Mouse (Mus musculus) small intestine, adult 2 months (tissue): ENCODE results near the gene Camta1. TPM values are rescaled to one million over a fixed set of nuclear protein-coding genes. Genes with fewer than 3 reads are reported as not detected.

Experiments used
- H3K27ac ChIP-seq: fragments of 200-500 bp; 2 replicates; pipeline ENCODE4 v1.5.1; 2012; ENCODE audit warnings: low read depth, low read length, control low read depth, inconsistent platforms; ENCODE audit not compliant: insufficient read depth
- H3K27me3 ChIP-seq: fragments of 200-500 bp; 2 replicates; pipeline ENCODE4 v1.6.1; 2012; ENCODE audit warnings: mild to moderate bottlenecking, moderate library complexity, low read length, inconsistent platforms; ENCODE audit not compliant: control insufficient read depth, insufficient read depth
- H3K36me3 ChIP-seq: fragments of 200-500 bp; 2 replicates; pipeline ENCODE4 v1.6.1; 2012; ENCODE audit warnings: mild to moderate bottlenecking, low read length, control low read depth, inconsistent platforms; ENCODE audit not compliant: control insufficient read depth, insufficient read depth
- H3K4me1 ChIP-seq: fragments of 200-500 bp; 2 replicates; pipeline ENCODE4 v1.6.1; 2012; ENCODE audit warnings: low read length, inconsistent platforms, mixed read lengths; ENCODE audit not compliant: control insufficient read depth, insufficient read depth, insufficient read length
- H3K4me3 ChIP-seq: fragments of 200-500 bp; 2 replicates; pipeline ENCODE4 v1.5.1; 2012; ENCODE audit warnings: low read depth, mild to moderate bottlenecking, control low read depth, inconsistent platforms, low read length, moderate library complexity
- CTCF ChIP-seq: fragments of 200-500 bp; IDR thresholded peaks from 2 replicates; pipeline ENCODE4 v1.5.1; 2012; ENCODE audit warnings: low read depth, mild to moderate bottlenecking, control low read depth, inconsistent platforms, low read length, moderate library complexity, mixed read lengths; ENCODE audit not compliant: insufficient replicate concordance, insufficient read length; ENCODE audit errors: extremely low read depth
- POLR2A ChIP-seq: fragments of 200-500 bp; IDR thresholded peaks from 2 replicates; pipeline ENCODE4 v1.6.1; 2012; ENCODE audit warnings: low read depth, mild to moderate bottlenecking, control low read depth, inconsistent platforms, low read length, moderate library complexity
- WGBS: fragments of 180-500 bp; shearing (Covaris S2); methylation state at CpG from one replicate; pipeline ENCODE4 v1.1.7; 2018; 5-methylcytosine and 5-hydroxymethylcytosine counted together
- polyA plus RNA-seq: library from polyadenylated mRNA; depleted of rRNA; stranded (reverse); fragments of >200 nt; gene quantifications from 2 replicates; pipeline ENCODE4 v1.2.3, GENCODE M21; 2012

The Camta1 gene
- polyA plus RNA-seq, 1 experiment: 2.2 TPM

- Histone ChIP-seq H3K27ac (no peak overlapping the region), H3K4me1 (peaks cover 3% of the 10 kb centered on the region; the same call in 1 of the 2 replicates), H3K4me3 (no peak overlapping the region), H3K27me3 (no peaks in the 10 kb centered on the region), H3K36me3 (peaks cover 41% of the 10 kb centered on the region)
- 48% methylated on average over 13 of the region's 13 CpGs for WGBS
- TF ChIP-seq CTCF (peak; percentile 96; the same call in 1 of the 2 replicates), POLR2A (0 out of 2 replicates have a peak, but pooled peaks have one; percentile 18)
These were observed 962.8 kb downstream of the Camta1 start for GRCm38 (mm10) chr4:150898716-150899365.

GRCm38 (mm10) chr4:150896896-150897624 lies 964.6 kb downstream of the Camta1 start:
- 94% methylated on average over 26 of the region's 26 CpGs for WGBS
- H3K27ac ChIP-seq: no peak overlapping the region
- H3K4me1 ChIP-seq: peaks cover 3% of the 10 kb centered on the region; the same call in 1 of the 2 replicates
- H3K27me3 ChIP-seq: no peaks in the 10 kb centered on the region
- H3K4me3 ChIP-seq: no peak overlapping the region
- H3K36me3 ChIP-seq: peaks cover 28% of the 10 kb centered on the region
- no peak for TF ChIP-seq POLR2A
- TF ChIP-seq CTCF: no peak

DNA sequence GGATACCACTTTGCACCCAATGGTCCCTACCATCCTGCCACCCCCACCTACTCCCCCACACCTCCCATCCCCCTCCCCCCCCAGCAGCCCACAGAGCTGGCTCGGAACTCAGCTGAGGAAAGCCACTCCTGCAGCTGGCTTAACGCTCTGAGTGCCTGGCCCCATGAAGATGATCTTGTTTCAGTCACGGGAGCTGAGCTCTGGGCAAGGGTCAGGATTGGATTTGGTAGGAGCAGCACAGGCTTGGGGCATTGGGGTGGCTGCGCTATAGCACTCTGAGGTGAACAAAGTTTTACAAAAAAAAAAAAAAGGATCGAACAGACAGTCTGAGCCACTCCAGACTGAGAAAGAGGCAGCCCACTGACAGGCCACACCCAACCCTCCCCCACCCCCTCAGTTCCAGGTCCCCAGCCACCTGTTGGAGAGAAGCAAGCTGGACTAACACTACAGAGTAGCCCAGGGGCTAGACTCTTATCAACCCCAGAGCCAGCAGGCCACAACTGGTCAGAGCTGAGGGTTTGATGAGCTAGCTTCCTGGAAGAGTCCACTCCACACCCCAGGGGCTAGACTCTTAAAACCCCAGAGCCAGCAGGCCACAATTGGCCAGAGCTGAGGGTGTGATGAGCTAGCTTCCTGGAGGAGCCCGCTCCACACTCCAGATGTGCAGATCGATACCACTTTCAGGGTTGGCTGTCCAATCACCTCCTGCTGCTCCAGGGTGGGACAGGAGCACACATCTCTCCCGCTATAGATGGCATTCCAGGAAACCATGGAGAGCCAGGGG lies 966.8 kb downstream of the Camta1 start:
- Histone ChIP-seq H3K36me3 (peaks cover 23% of the 10 kb centered on the region), H3K4me1 (peaks cover 3% of the 10 kb centered on the region; the same call in 1 of the 2 replicates), H3K4me3 (no peak overlapping the region), H3K27ac (no peak overlapping the region), H3K27me3 (no peaks in the 10 kb centered on the region)
- TF ChIP-seq CTCF (no peak), POLR2A (no peak)
- 55% methylated on average over 8 of the region's 8 CpGs for WGBS

- Histone ChIP-seq H3K27ac (no peak overlapping the region), H3K36me3 (no peaks in the 10 kb centered on the region), H3K4me1 (peaks cover 5% of the 10 kb centered on the region), H3K4me3 (no peak overlapping the region), H3K27me3 (no peaks in the 10 kb centered on the region)
- 36% methylated on average over 5 of the region's 5 CpGs for WGBS
- no peak for TF ChIP-seq CTCF
- TF ChIP-seq POLR2A: no peak
These were observed 970.4 kb downstream of the Camta1 start for GRCm38 (mm10) chr4:150891308-150891707.

- WGBS: 15% methylated on average over 13 of the region's 13 CpGs
- TF ChIP-seq POLR2A: no peak
- no peak for TF ChIP-seq CTCF
- Histone ChIP-seq H3K27ac (peak overlapping the region; percentile 29; the same call in 1 of the 2 replicates), H3K4me1 (peaks cover 5% of the 10 kb centered on the region), H3K4me3 (peak overlapping the region; percentile 48), H3K27me3 (no peaks in the 10 kb centered on the region), H3K36me3 (no peaks in the 10 kb centered on the region)
These were observed 971.7 kb downstream of the Camta1 start for GRCm38 (mm10) chr4:150889955-150890315.

- Histone ChIP-seq H3K27ac (peak overlapping the region; percentile 29; the same call in 1 of the 2 replicates), H3K36me3 (no peaks in the 10 kb centered on the region), H3K27me3 (no peaks in the 10 kb centered on the region), H3K4me1 (peaks cover 5% of the 10 kb centered on the region), H3K4me3 (peak overlapping the region; percentile 48)
- WGBS: 15% methylated on average over 20 of the region's 20 CpGs
- TF ChIP-seq POLR2A (no peak), CTCF (no peak)
These were observed 972.3 kb downstream of the Camta1 start for GRCm38 (mm10) chr4:150889273-150889954.
